Mouse (Mus musculus) yolk sac, embryonic 10.5 days (tissue): ENCODE results near the gene Ucp1.
"Not testable (repeated sequence)": the region's sequence is repeated elsewhere in the genome, so short reads cannot be mapped to it uniquely, and the experiment has no call there.

Experiments used
- DNase-seq: peaks from one replicate; pipeline ENCODE4 v3.0.0-alpha.2; 2017; ENCODE audit warnings: low spot score

Gene Ucp1

GRCm38 (mm10) chr8:83290176-83290575, at the start of gene Ucp1:
Gene Ucp1 (plus strand): TSS chr8:83290352.
- no peak for DNase-seq

- DNase-seq: no peak
These were observed 46.0 kb upstream of the Ucp1 start for GRCm38 (mm10) chr8:83244151-83244550.

- no peak for DNase-seq
These were observed 39.3 kb upstream of the Ucp1 start for GRCm38 (mm10) chr8:83250858-83251257.

- DNase-seq: no peak
These were observed 38.5 kb upstream of the Ucp1 start for GRCm38 (mm10) chr8:83251362-83252246.

- DNase-seq: no peak
These were observed 37.4 kb upstream of the Ucp1 start for GRCm38 (mm10) chr8:83252791-83253190.

GRCm38 (mm10) chr8:83257631-83258030, 32.5 kb upstream of the Ucp1 start:
- DNase-seq: no peak

- DNase-seq: peak; percentile 42
These were observed 29.5 kb upstream of the Ucp1 start for GRCm38 (mm10) chr8:83260418-83261215.

GRCm38 (mm10) chr8:83271172-83271571, 19.0 kb upstream of the Ucp1 start:
- DNase-seq: no peak

GRCm38 (mm10) chr8:83272464-83272863, 17.7 kb upstream of the Ucp1 start:
- no peak for DNase-seq

- DNase-seq: no peak
These were observed 15.7 kb upstream of the Ucp1 start for GRCm38 (mm10) chr8:83274470-83274869.

GRCm38 (mm10) chr8:83278431-83278830, 11.7 kb upstream of the Ucp1 start:
- DNase-seq: no peak

GRCm38 (mm10) chr8:83285391-83285790, 4.8 kb upstream of the Ucp1 start:
- no peak for DNase-seq

- no peak for DNase-seq
These were observed 7.2 kb downstream of the Ucp1 start for GRCm38 (mm10) chr8:83297375-83297774.

GRCm38 (mm10) chr8:83300135-83300534, 10.0 kb downstream of the Ucp1 start:
- DNase-seq: no peak

- DNase-seq: no peak
These were observed 14.8 kb downstream of the Ucp1 start for GRCm38 (mm10) chr8:83304946-83305345.

- no peak for DNase-seq
These were observed 19.7 kb downstream of the Ucp1 start for GRCm38 (mm10) chr8:83309836-83310235.

GRCm38 (mm10) chr8:83315084-83315483, 24.9 kb downstream of the Ucp1 start:
- not testable (repeated sequence) for DNase-seq

- DNase-seq: no peak
These were observed 25.5 kb downstream of the Ucp1 start for GRCm38 (mm10) chr8:83315691-83316090.

- no peak for DNase-seq
These were observed 30.4 kb downstream of the Ucp1 start for GRCm38 (mm10) chr8:83320543-83320942.

GRCm38 (mm10) chr8:83322374-83322773, 32.2 kb downstream of the Ucp1 start:
- no peak for DNase-seq

GRCm38 (mm10) chr8:83323056-83323455, 32.9 kb downstream of the Ucp1 start:
- no peak for DNase-seq

- no peak for DNase-seq
These were observed 37.7 kb downstream of the Ucp1 start for GRCm38 (mm10) chr8:83327889-83328288.

GRCm38 (mm10) chr8:83331567-83331898, 41.4 kb downstream of the Ucp1 start:
- no peak for DNase-seq
